Mouse (Mus musculus) megakaryocyte, embryonic 14.5 days (primary cell): ENCODE data around the gene Vsig10.

ENCODE experiments used
- FLI1 ChIP-seq: IDR thresholded peaks from 2 replicates; pipeline ENCODE4 v1.6.1; 2012; ENCODE audit warnings: low read length, inconsistent platforms, mixed read lengths
- GATA1 ChIP-seq: IDR thresholded peaks from 3 replicates; pipeline ENCODE4 v1.6.1; 2012; ENCODE audit warnings: mixed read lengths, low read length, inconsistent platforms, borderline replicate concordance

DNA sequence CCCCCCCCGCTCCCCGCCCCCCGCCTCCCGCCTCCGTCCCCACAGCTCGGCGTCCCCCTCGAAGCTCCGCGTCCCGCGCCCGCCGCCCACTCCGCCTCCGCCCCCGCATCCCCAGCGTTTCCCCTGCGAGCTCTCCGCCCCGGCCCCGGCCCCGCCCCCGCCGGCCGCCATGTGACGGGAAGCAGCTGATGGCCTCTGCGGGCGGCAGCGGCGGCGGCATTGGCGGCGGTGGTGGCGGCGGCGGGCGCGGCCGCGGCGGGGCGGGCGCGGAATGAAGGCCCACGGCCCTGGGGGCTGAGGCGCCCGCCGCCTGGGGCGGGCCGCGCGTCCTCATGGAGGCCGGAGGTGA is 38.2 kb downstream of the Vsig10 start, which contains the start of gene Wsb2:
- TF ChIP-seq GATA1: no peak
- TF ChIP-seq FLI1: no peak
